Mouse (Mus musculus): Measurements from ENCODE around the gene Plek. TPM values are rescaled to one million over a fixed set of nuclear protein-coding genes. Genes with fewer than 3 reads are reported as not detected.

Gene Plek
- polyA plus RNA-seq, 1 experiment from 2014 or later = 47.2 TPM

- Histone ChIP-seq H3K4me3 (no peak overlapping the region), H3K27ac (no peak overlapping the region), H3K4me1 (peaks cover 5% of the 10 kb centered on the region), H3K27me3 (replicated peaks) (no peaks in the 10 kb centered on the region), H3K36me3 (no peaks in the 10 kb centered on the region), H3K9me3 (replicated peaks) (no peaks in the 10 kb centered on the region), H3K9ac (no peak overlapping the region), H3K4me2 (no peak overlapping the region)
- 20% methylated on average over 2 of the region's 2 CpGs for WGBS (ENCODE audit: insufficient replicate concordance)
- ATAC-seq = no peak
Observed at GRCm38 (mm10) chr11:16967806-16968205, 84.4 kb downstream of the Plek start.

GRCm38 (mm10) chr11:16958520-16958919, 93.7 kb downstream of the Plek start:
- 20% methylated on average over 1 of the region's 1 CpGs for WGBS (ENCODE audit: insufficient replicate concordance)
- ATAC-seq = peak; percentile 91
- Histone ChIP-seq H3K36me3 (peaks cover 21% of the 10 kb centered on the region), H3K4me2 (no peak overlapping the region), H3K9me3 (replicated peaks) (no peaks in the 10 kb centered on the region), H3K9ac (no peak overlapping the region), H3K27ac (no peak overlapping the region), H3K4me1 (peaks cover 43% of the 10 kb centered on the region), H3K27me3 (replicated peaks) (no peaks in the 10 kb centered on the region), H3K4me3 (no peak overlapping the region)

DNA sequence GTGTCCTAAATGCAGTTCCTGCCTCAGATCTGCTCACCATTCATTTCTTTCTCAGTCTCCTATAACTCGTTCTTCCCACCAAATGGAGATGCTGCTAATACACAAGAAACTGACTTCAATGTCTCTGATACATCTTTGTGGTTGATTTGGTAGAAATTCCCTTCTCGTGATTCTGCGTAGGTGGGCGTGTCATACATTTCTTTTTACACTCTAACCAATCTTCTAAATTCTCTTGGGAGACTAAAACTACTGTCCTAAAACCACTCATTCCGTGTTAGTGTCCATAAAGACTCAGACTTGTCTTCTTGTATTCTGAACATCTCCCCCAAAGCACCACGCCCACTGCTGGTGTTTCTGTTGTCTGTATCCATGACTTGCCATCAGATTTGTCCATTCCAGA, 95.2 kb downstream of the Plek start:
- H3K9ac ChIP-seq = no peak overlapping the region
- no peaks in the 10 kb centered on the region for H3K27me3 ChIP-seq (replicated peaks)
- H3K4me3 ChIP-seq = no peak overlapping the region
- H3K36me3 ChIP-seq = peaks cover 28% of the 10 kb centered on the region
- H3K27ac ChIP-seq = peak overlapping the region; percentile 28; the same call in 1 of the 2 replicates
- no peaks in the 10 kb centered on the region for H3K9me3 ChIP-seq (replicated peaks)
- no peak overlapping the region for H3K4me2 ChIP-seq
- peaks cover 57% of the 10 kb centered on the region for H3K4me1 ChIP-seq
- 74% methylated on average over 6 of the region's 6 CpGs for WGBS (ENCODE audit: insufficient replicate concordance)
- no peak for ATAC-seq

- Histone ChIP-seq H3K9ac (no peak overlapping the region), H3K36me3 (peaks cover 28% of the 10 kb centered on the region), H3K4me1 (peaks cover 61% of the 10 kb centered on the region), H3K4me2 (no peak overlapping the region), H3K27me3 (replicated peaks) (no peaks in the 10 kb centered on the region), H3K9me3 (replicated peaks) (no peaks in the 10 kb centered on the region), H3K4me3 (no peak overlapping the region), H3K27ac (peak overlapping the region; percentile 28; the same call in 1 of the 2 replicates)
- WGBS (ENCODE audit: insufficient replicate concordance) = 45% methylated on average over 6 of the region's 6 CpGs
- ATAC-seq = no peak
Observed at GRCm38 (mm10) chr11:16956115-16956862, 95.9 kb downstream of the Plek start.

DNA sequence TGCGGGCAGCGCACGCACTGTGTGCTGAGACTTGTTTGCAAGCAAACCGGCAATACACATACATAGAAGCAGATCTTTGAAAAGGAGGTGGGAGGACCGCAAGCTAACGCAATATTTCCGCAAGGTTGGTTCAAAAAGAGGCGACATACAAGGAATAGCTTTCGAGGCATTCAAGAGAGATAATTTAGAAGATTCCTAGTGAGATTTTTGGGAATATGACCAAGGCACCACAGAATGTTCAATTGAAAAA, 100.5 kb downstream of the Plek start:
- peak overlapping the region; percentile 81 for H3K27ac ChIP-seq
- H3K9ac ChIP-seq = peak overlapping the region; percentile 87
- no peaks in the 10 kb centered on the region for H3K27me3 ChIP-seq (replicated peaks)
- H3K4me1 ChIP-seq = peaks cover 49% of the 10 kb centered on the region
- no peaks in the 10 kb centered on the region for H3K9me3 ChIP-seq (replicated peaks)
- peak overlapping the region; percentile 81 for H3K4me3 ChIP-seq
- H3K4me2 ChIP-seq = peak overlapping the region; percentile 71
- ATAC-seq = peak; percentile 7; the same call in 1 of the 2 replicates
- 2% methylated on average over 9 of the region's 9 CpGs for WGBS (ENCODE audit: insufficient replicate concordance)
- peaks cover 17% of the 10 kb centered on the region; the same call in 1 of the 2 replicates for H3K36me3 ChIP-seq

DNA sequence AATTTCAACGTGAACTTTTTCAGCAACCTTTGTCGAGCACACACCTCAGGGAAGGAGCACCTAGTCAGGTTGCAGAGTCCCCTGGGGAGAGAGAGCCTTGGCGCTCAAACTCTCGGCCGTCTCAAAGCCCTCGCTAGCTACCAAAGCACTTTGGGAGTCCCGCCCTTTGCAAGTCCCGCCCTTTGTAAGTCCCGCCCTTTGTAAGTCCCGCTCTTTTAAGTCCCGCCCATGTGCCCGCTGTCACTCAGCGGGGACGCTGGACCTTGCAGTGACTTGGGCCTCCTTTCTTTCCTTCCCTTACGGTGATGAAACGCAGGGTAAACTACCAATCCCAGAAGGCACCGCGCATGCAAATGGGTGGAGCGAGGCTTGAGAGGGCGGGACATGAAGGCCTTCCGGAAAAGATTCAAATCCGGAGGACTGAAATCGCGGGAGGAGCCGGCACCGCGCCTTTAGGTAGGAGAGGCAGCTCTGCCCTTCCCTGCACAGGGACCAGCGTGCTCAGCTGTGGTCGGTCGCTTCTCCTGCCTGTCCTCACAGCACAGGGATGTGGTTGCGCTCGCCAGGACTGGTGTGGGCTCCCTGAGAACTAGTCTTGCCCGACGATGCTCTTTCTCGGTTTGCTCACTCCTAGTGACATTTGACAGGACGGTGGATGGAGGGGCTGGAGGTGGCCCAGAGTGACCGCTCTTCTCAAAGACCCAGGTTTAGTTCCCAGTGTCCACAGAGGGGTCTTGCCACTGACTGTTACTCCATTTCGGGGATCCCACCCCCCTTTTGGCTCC, 101.0 kb downstream of the Plek start, which contains the start of gene Fbxo48:
Gene Fbxo48, plus strand, starts transcription at position 400 of the 785 bp plus-strand sequence.
- peaks cover 44% of the 10 kb centered on the region for H3K4me1 ChIP-seq
- H3K4me2 ChIP-seq = peak within 1 kb of the TSS; percentile 71
- peak within 1 kb of the TSS; percentile 87 for H3K9ac ChIP-seq
- H3K9me3 ChIP-seq (replicated peaks) = no peaks in the 10 kb centered on the region
- H3K27me3 ChIP-seq (replicated peaks) = no peaks in the 10 kb centered on the region
- WGBS (ENCODE audit: insufficient replicate concordance) = under 1% methylated on average over 38 of the region's 38 CpGs
- peak within 1 kb of the TSS; percentile 81 for H3K27ac ChIP-seq
- H3K36me3 ChIP-seq = peaks cover 13% of the 10 kb centered on the region; the same call in 1 of the 2 replicates
- ATAC-seq = peak; percentile 99
- H3K4me3 ChIP-seq = peak within 1 kb of the TSS; percentile 81

DNA sequence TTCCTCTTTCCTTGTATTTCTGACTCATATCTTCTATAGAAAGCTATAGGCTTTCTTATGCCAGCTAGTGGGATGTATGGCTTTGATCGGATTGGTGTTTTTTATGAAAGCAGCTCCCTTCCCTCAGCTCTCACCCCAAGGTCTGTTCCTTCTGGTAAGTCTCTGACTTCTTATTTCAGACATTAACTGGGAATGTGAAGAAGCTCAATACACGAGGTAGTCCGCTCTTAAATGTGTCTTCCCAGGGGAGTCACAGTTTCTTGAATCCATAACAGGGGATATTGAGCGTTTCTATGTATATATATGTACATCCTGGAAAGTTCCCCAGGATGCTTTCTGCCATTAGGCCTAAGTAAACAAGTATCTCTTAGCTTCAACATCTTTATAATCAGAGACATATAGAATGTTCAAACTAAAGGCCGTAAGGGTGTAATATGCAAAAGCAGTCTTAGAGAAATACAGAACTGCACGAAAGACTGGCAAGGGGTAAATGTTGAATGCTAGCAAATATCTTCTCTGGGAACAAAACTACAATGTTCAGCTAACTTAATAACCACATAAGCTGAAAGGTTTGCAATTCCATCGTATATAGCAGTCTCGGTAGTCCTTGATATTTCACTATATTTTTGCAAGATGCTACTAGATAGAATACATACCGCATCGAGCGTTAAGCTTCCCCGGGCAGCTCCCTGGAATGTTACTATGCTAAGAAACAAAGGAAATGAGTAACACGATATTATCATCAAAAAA, 101.8 kb downstream of the Plek start:
- Histone ChIP-seq H3K9ac (peak overlapping the region; percentile 73), H3K4me2 (peak overlapping the region; percentile 71), H3K36me3 (peaks cover 13% of the 10 kb centered on the region; the same call in 1 of the 2 replicates), H3K27me3 (replicated peaks) (no peaks in the 10 kb centered on the region), H3K4me3 (peak overlapping the region; percentile 81), H3K4me1 (peaks cover 39% of the 10 kb centered on the region), H3K27ac (peak overlapping the region; percentile 71), H3K9me3 (replicated peaks) (no peaks in the 10 kb centered on the region)
- 35% methylated on average over 13 of the region's 13 CpGs for WGBS (ENCODE audit: insufficient replicate concordance)
- no peak; the same call in 1 of the 2 replicates for ATAC-seq

DNA sequence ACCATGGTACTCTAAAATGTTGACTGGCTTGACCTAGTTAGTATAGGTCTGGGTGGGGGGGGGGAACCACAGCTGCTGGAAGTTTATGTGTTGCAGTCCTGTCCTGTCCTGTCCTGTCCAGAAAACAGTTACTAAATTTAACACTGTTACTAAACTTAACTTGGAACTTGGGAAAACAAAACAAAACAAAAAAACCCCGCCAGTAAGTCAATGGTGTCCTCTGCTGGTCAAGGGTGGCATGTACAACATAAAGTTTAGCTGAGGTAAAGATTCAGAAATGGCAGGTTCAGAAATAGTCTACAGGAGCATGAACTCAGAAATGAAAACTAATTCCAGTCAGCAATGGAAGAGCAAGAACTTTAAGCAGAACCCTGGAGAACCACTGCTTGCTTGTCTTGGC, 103.4 kb downstream of the Plek start:
- Histone ChIP-seq H3K4me3 (no peak overlapping the region), H3K27ac (no peak overlapping the region), H3K4me1 (peaks cover 36% of the 10 kb centered on the region), H3K9me3 (replicated peaks) (no peaks in the 10 kb centered on the region), H3K27me3 (replicated peaks) (no peaks in the 10 kb centered on the region), H3K9ac (no peak overlapping the region), H3K4me2 (0 out of 2 replicates have a peak overlapping the region, but pooled peaks have one; percentile 6), H3K36me3 (peaks cover 9% of the 10 kb centered on the region; the same call in 1 of the 2 replicates)
- WGBS (ENCODE audit: insufficient replicate concordance) = 21% methylated on average over 1 of the region's 1 CpGs
- no peak for ATAC-seq

GRCm38 (mm10) chr11:16943016-16943415, 109.2 kb downstream of the Plek start:
- Histone ChIP-seq H3K9me3 (replicated peaks) (no peaks in the 10 kb centered on the region), H3K27me3 (replicated peaks) (no peaks in the 10 kb centered on the region), H3K36me3 (no peaks in the 10 kb centered on the region), H3K4me2 (no peak overlapping the region), H3K27ac (no peak overlapping the region), H3K4me3 (no peak overlapping the region), H3K9ac (no peak overlapping the region), H3K4me1 (0 out of 2 replicates have a peak, but pooled peaks cover 4% of the 10 kb centered on the region)
- 62% methylated on average over 4 of the region's 4 CpGs for WGBS (ENCODE audit: insufficient replicate concordance)
- no peak for ATAC-seq

- Histone ChIP-seq H3K36me3 (no peaks in the 10 kb centered on the region), H3K4me2 (no peak overlapping the region), H3K4me3 (no peak overlapping the region), H3K4me1 (0 out of 2 replicates have a peak, but pooled peaks cover 4% of the 10 kb centered on the region), H3K9ac (no peak overlapping the region), H3K27ac (no peak overlapping the region), H3K9me3 (replicated peaks) (no peaks in the 10 kb centered on the region), H3K27me3 (replicated peaks) (no peaks in the 10 kb centered on the region)
- no peak for ATAC-seq
- WGBS (ENCODE audit: insufficient replicate concordance) = 59% methylated on average over 4 of the region's 4 CpGs
Observed at GRCm38 (mm10) chr11:16941973-16942452, 110.2 kb downstream of the Plek start.

DNA sequence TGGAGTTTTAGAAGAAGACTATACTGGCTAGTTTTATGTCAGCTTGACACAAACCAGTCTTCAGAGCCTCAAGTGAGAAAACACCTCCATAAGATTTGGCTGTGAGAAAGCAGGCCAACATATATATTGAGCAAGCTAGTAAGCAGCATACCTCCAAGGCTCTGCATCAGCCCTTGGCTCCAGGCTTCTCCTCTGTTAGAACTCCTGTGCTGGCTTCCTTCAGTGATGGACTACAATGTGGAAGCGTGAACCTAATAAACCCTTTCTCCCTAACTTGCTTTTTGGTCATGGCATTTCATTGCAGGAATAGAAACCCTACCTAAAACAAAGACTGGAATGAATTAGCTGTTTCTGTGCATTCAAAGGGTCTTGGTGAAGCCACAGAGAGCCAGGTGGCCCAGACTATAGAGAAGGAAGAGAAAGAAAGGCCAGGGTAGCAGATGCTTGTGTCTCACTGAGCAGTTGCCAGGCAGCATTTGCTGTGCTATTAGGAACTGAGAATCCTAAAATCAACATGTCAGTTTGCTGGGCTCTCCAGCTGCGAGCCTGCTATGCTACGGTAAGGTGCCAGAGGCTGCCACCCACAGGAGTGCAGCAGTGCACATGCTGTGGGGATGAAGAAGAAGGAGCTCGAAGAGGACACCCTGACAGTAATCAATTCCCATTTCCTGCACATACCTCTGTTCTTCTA, 110.9 kb downstream of the Plek start:
- Histone ChIP-seq H3K9ac (no peak overlapping the region), H3K27ac (no peak overlapping the region), H3K36me3 (no peaks in the 10 kb centered on the region), H3K9me3 (replicated peaks) (no peaks in the 10 kb centered on the region), H3K4me1 (0 out of 2 replicates have a peak, but pooled peaks cover 4% of the 10 kb centered on the region), H3K4me3 (no peak overlapping the region), H3K27me3 (replicated peaks) (no peaks in the 10 kb centered on the region), H3K4me2 (no peak overlapping the region)
- WGBS (ENCODE audit: insufficient replicate concordance) = 67% methylated on average over 4 of the region's 4 CpGs
- no peak for ATAC-seq

Data from liver, embryonic 12.5 days (tissue).